Mouse (Mus musculus): ENCODE measurements around the gene Rcan3. TPM values are rescaled to one million over a fixed set of nuclear protein-coding genes. Genes with fewer than 3 reads are reported as not detected.

Rcan3 gene
- polyA plus RNA-seq, 1 experiment, result 15.9 TPM

DNA sequence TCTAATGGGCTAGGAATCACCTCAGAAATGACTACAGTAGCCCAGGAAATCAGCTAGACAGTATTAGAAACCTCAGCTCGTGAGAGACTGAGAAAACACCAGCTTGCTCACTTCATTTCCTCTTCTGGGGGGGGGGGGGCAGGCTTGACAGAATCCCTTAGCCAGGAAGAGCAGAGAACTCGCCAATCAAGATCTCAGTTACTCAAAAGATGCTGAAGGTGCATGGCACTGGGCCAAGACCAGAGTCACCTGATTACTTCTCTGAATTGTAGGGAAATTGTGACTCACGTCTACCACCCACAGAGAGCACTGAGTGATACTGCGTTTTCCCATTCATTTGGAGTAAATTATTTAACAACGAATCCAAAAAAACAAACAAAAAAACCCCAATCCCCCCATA lies 27.5 kb downstream of the Rcan3 start:
- H3K27me3 ChIP-seq (ENCODE audit: control insufficient read depth, insufficient read depth, low read length, poor library complexity, severe bottlenecking), result no peaks in the 10 kb centered on the region
- H3K4me3 ChIP-seq (ENCODE audit: low read depth, low read length), result no peak overlapping the region
- no peaks in the 10 kb centered on the region for H3K9me3 ChIP-seq (replicated peaks; ENCODE audit: control insufficient read depth, insufficient read depth, low read length, poor library complexity, severe bottlenecking)
- peaks cover 2% of the 10 kb centered on the region for H3K4me1 ChIP-seq (ENCODE audit: control insufficient read depth, insufficient read depth, low read length)
- no peak overlapping the region for H3K9ac ChIP-seq (ENCODE audit: low read depth, poor library complexity, severe bottlenecking)
- H3K27ac ChIP-seq (ENCODE audit: insufficient read depth, low read length), result no peak overlapping the region
- H3K36me3 ChIP-seq (ENCODE audit: control insufficient read depth, insufficient read depth, low read length, poor library complexity, severe bottlenecking), result no peaks in the 10 kb centered on the region
- TF ChIP-seq CTCF (IDR thresholded peaks at IDR 0.05; ENCODE audit: low read depth, low read length) (no peak), EP300 (IDR thresholded peaks at IDR 0.05; ENCODE audit: insufficient read depth, low read depth, low read length) (no peak), POLR2A (IDR thresholded peaks at IDR 0.05; ENCODE audit: insufficient read depth, low read length) (no peak)

- Histone ChIP-seq H3K36me3 (ENCODE audit: control insufficient read depth, insufficient read depth, low read length, poor library complexity, severe bottlenecking) (no peaks in the 10 kb centered on the region), H3K9ac (ENCODE audit: low read depth, poor library complexity, severe bottlenecking) (no peak overlapping the region), H3K9me3 (replicated peaks; ENCODE audit: control insufficient read depth, insufficient read depth, low read length, poor library complexity, severe bottlenecking) (no peaks in the 10 kb centered on the region), H3K4me3 (ENCODE audit: low read depth, low read length) (no peak overlapping the region), H3K27ac (ENCODE audit: insufficient read depth, low read length) (no peak overlapping the region), H3K27me3 (ENCODE audit: control insufficient read depth, insufficient read depth, low read length, poor library complexity, severe bottlenecking) (no peaks in the 10 kb centered on the region), H3K4me1 (ENCODE audit: control insufficient read depth, insufficient read depth, low read length) (peaks cover 2% of the 10 kb centered on the region)
- no peak for TF ChIP-seq POLR2A (IDR thresholded peaks at IDR 0.05; ENCODE audit: insufficient read depth, low read length)
- TF ChIP-seq CTCF (IDR thresholded peaks at IDR 0.05; ENCODE audit: low read depth, low read length), result no peak
- no peak for TF ChIP-seq EP300 (IDR thresholded peaks at IDR 0.05; ENCODE audit: insufficient read depth, low read depth, low read length)
Observed at GRCm38 (mm10) chr4:135404916-135405315, 28.7 kb downstream of the Rcan3 start.

DNA sequence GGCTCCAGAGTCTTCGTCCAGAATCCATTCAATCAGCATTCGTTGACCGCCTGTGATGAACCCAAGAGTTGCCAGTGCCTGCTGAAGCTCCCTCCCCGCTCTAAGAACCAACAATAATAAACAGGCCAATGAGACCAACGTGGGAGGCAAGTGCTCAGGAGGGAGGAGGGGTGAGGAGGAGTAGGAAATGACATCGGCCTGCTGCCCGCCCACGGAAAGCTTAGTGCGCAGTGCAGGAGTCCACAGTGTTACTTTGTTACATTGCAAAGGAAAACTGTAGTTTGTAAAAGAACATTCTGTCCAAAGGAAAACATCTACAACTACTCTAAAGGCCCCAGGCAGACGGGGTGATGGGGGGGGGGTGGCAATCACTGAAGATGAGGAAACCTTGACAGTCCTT lies 29.6 kb downstream of the Rcan3 start:
- TF ChIP-seq EP300 (IDR thresholded peaks at IDR 0.05; ENCODE audit: insufficient read depth, low read depth, low read length) (no peak), CTCF (IDR thresholded peaks at IDR 0.05; ENCODE audit: low read depth, low read length) (no peak), POLR2A (IDR thresholded peaks at IDR 0.05; ENCODE audit: insufficient read depth, low read length) (no peak)
- Histone ChIP-seq H3K4me3 (ENCODE audit: low read depth, low read length) (no peak overlapping the region), H3K36me3 (ENCODE audit: control insufficient read depth, insufficient read depth, low read length, poor library complexity, severe bottlenecking) (no peaks in the 10 kb centered on the region), H3K4me1 (ENCODE audit: control insufficient read depth, insufficient read depth, low read length) (peaks cover 2% of the 10 kb centered on the region), H3K9ac (ENCODE audit: low read depth, poor library complexity, severe bottlenecking) (no peak overlapping the region), H3K27me3 (ENCODE audit: control insufficient read depth, insufficient read depth, low read length, poor library complexity, severe bottlenecking) (no peaks in the 10 kb centered on the region), H3K9me3 (replicated peaks; ENCODE audit: control insufficient read depth, insufficient read depth, low read length, poor library complexity, severe bottlenecking) (no peaks in the 10 kb centered on the region), H3K27ac (ENCODE audit: insufficient read depth, low read length) (no peak overlapping the region)

GRCm38 (mm10) chr4:135401881-135402280 lies 31.8 kb downstream of the Rcan3 start:
- Histone ChIP-seq H3K36me3 (ENCODE audit: control insufficient read depth, insufficient read depth, low read length, poor library complexity, severe bottlenecking) (no peaks in the 10 kb centered on the region), H3K4me1 (ENCODE audit: control insufficient read depth, insufficient read depth, low read length) (peaks cover 3% of the 10 kb centered on the region), H3K4me3 (ENCODE audit: low read depth, low read length) (no peak overlapping the region), H3K9me3 (replicated peaks; ENCODE audit: control insufficient read depth, insufficient read depth, low read length, poor library complexity, severe bottlenecking) (no peaks in the 10 kb centered on the region), H3K27ac (ENCODE audit: insufficient read depth, low read length) (no peak overlapping the region), H3K27me3 (ENCODE audit: control insufficient read depth, insufficient read depth, low read length, poor library complexity, severe bottlenecking) (no peaks in the 10 kb centered on the region), H3K9ac (ENCODE audit: low read depth, poor library complexity, severe bottlenecking) (no peak overlapping the region)
- TF ChIP-seq POLR2A (IDR thresholded peaks at IDR 0.05; ENCODE audit: insufficient read depth, low read length), result no peak
- TF ChIP-seq CTCF (IDR thresholded peaks at IDR 0.05; ENCODE audit: low read depth, low read length), result no peak
- TF ChIP-seq EP300 (IDR thresholded peaks at IDR 0.05; ENCODE audit: insufficient read depth, low read depth, low read length), result no peak

DNA sequence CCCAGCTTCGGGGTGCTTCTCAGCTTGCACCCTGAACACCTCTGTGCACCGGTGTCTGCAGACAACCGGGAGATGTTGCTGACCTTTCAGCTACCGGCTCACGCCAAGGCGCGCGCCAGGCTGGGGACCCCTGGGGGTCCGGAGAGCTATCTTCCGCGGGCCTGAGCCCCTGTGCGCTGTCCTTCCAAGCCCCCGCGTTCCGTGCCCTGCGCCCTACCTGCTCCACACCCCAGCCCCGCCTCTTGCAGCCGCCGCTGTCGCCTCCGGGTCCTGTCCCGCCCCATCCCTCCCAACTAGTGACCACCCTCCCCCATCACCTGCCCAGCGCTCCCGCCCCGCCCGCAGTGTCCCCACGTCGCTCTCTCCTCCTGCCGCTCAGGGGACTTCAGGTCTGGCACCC lies 35.7 kb downstream of the Rcan3 start, which contains the start of gene Ncmap:
Ncmap (minus strand) TSS at position 237 of the 400 bp plus-strand sequence.
- Histone ChIP-seq H3K27me3 (ENCODE audit: control insufficient read depth, insufficient read depth, low read length, poor library complexity, severe bottlenecking) (no peaks in the 10 kb centered on the region), H3K4me3 (ENCODE audit: low read depth, low read length) (peak within 1 kb of the TSS; percentile 57), H3K27ac (ENCODE audit: insufficient read depth, low read length) (no peak within 1 kb of the TSS), H3K9me3 (replicated peaks; ENCODE audit: control insufficient read depth, insufficient read depth, low read length, poor library complexity, severe bottlenecking) (no peaks in the 10 kb centered on the region), H3K4me1 (ENCODE audit: control insufficient read depth, insufficient read depth, low read length) (peaks cover 1% of the 10 kb centered on the region), H3K9ac (ENCODE audit: low read depth, poor library complexity, severe bottlenecking) (peak within 1 kb of the TSS; percentile 7), H3K36me3 (ENCODE audit: control insufficient read depth, insufficient read depth, low read length, poor library complexity, severe bottlenecking) (no peaks in the 10 kb centered on the region)
- no peak for TF ChIP-seq CTCF (IDR thresholded peaks at IDR 0.05; ENCODE audit: low read depth, low read length)
- TF ChIP-seq POLR2A (IDR thresholded peaks at IDR 0.05; ENCODE audit: insufficient read depth, low read length), result no peak
- TF ChIP-seq EP300 (IDR thresholded peaks at IDR 0.05; ENCODE audit: insufficient read depth, low read depth, low read length), result no peak

- no peak for TF ChIP-seq EP300 (IDR thresholded peaks at IDR 0.05; ENCODE audit: insufficient read depth, low read depth, low read length)
- no peak for TF ChIP-seq POLR2A (IDR thresholded peaks at IDR 0.05; ENCODE audit: insufficient read depth, low read length)
- no peak for TF ChIP-seq CTCF (IDR thresholded peaks at IDR 0.05; ENCODE audit: low read depth, low read length)
- peak overlapping the region; percentile 57 for H3K4me3 ChIP-seq (ENCODE audit: low read depth, low read length)
- no peaks in the 10 kb centered on the region for H3K27me3 ChIP-seq (ENCODE audit: control insufficient read depth, insufficient read depth, low read length, poor library complexity, severe bottlenecking)
- no peak overlapping the region for H3K27ac ChIP-seq (ENCODE audit: insufficient read depth, low read length)
- H3K4me1 ChIP-seq (ENCODE audit: control insufficient read depth, insufficient read depth, low read length), result peaks cover 1% of the 10 kb centered on the region
- H3K9ac ChIP-seq (ENCODE audit: low read depth, poor library complexity, severe bottlenecking), result peak overlapping the region; percentile 7
- no peaks in the 10 kb centered on the region for H3K9me3 ChIP-seq (replicated peaks; ENCODE audit: control insufficient read depth, insufficient read depth, low read length, poor library complexity, severe bottlenecking)
- no peaks in the 10 kb centered on the region for H3K36me3 ChIP-seq (ENCODE audit: control insufficient read depth, insufficient read depth, low read length, poor library complexity, severe bottlenecking)
Observed at GRCm38 (mm10) chr4:135397551-135397950, 36.1 kb downstream of the Rcan3 start.
